Mouse (Mus musculus): ENCODE results near the gene Syt13.

The Syt13 gene

DNA sequence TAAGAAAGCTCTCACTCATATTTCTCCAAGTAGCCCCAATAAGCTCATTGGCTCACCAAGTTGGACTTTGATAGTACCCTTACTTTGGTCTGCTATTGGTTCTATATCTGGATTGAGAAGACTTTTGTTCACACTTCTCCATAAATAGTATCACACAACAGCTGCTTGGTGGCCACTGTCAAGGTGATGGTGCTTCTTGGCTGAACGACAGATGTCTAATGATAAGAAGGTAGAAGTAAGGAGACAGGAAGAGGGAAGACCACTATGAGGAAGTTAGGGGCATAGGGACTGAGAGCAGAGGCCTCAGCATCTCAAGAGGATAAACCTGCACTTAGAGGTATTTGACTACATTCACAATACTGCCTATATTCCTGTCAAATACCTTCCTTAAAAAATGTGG lies 49.4 kb downstream of the Syt13 start:
- DNase-seq (ENCODE audit: low read depth in 1 of 2, low spot score in 2 of 2) = no peak

DNA sequence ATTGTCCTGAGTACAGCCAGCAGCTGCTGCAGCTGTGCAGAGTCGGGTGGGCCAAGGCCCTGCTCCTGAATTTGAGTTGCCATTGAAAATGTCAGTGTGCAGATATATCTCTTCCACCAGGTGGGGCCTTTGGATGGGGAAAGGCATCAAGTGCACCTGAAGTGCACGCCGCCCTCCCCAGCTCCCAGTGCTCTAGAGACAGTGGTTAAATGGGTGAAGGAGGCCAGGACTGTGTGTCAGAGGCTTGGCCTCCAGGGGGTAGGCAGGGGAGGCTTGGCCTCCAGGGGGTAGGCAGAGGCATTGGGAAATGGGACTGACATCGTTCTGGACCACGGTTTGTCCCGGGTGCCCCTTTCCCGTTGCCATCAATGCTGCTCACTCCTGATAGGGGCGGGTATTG lies 51.4 kb downstream of the Syt13 start:
- DNase-seq (ENCODE audit: low read depth in 1 of 2, low spot score in 2 of 2) = no peak

DNA sequence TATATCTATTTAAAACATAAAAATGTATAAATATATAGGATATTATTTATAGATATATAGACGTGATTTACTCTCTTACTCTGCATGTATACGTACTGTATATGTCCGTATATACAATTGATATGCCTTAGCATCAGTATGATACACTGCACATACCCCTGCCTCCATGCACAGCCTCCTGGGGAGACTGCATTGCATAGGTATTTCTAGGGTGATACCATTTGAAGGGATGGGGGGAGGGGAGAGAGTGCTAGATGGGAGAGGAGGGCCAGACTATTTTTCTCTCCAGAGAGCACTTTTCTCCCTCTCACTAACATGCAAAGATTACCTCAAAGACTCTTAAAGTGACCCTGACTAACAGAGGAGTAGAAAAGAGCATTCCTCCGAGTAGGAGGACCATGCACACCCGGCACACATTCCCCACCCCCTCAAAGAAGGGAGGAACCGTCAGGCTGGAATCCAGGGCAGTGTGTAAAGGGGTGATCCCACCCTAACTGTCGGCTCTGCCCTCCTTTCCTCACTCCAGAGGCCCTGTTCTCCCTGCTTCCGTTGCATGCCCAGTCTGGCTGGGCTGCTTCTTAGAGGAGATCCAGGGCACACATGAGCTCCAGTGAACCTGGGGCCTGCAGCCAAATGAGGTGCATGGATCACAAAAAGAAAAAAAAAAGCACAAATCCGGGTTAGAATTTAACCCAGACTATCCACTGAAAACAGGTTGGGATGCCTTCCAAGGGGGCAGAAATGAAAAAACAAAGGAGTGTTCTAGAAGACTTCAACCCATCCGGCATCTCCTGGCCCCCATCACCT lies 52.3 kb downstream of the Syt13 start:
- no peak for DNase-seq (ENCODE audit: low read depth in 1 of 2, low spot score in 2 of 2)

DNA sequence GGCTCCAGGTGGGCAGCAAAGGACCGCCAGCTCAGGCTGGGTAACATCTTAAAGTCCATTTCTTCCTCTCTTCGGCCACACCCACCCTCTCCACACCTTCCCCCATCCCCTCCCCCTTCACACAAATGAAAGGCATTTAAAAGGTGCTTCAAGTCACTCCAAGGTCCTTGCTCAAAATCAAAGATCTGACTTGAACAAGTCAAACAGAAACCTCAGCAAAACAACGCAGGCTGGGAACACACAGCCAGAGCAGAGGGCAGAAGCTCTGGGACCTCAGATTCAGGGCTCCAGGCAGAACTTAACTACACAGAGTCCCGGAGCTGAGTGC lies 52.9 kb downstream of the Syt13 start:
- DNase-seq (ENCODE audit: low read depth in 1 of 2, low spot score in 2 of 2) = no peak

DNA sequence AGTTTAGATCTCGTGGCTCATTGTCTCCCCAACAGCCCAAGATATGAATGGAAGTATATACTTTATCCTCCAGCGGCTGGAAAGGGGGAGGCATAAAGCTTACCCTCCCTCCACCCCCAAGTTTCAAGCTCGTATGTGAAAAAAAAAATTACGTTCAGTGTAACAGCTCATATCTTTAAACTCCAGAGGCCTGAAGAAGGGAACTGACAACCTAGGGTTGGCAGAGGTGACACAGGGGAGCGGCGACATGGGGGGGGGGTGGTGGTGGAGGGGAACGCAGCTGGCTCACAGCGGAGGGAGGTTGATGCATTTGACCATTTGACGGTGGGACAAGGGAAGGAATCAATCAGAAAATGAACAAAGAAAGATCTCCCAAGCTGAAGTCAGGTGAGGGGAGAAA lies 56.2 kb downstream of the Syt13 start:
- DNase-seq (ENCODE audit: low read depth in 1 of 2, low spot score in 2 of 2) = no peak

DNA sequence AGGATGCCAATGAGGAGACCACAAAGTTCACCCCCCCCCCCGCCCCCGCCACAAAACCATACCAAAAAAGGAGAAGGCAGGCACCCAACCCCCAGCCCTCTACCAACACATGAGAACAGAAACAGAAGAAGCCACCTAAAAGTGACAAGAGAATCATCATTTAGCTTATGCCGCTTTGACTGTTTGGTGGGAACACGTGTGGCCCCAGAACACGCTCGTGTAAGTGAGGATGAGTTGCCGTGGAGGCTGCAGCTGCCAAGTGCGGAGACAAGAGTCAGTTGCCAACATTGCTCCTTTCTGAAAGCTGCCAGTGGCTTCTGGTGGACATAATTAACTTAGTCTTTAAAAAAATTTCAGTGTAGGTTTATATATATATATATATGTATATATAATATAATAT lies 56.6 kb downstream of the Syt13 start:
- DNase-seq (ENCODE audit: low read depth in 1 of 2, low spot score in 2 of 2) = no peak

- no peak for DNase-seq (ENCODE audit: low read depth in 1 of 2, low spot score in 2 of 2)
Measured at GRCm38 (mm10) chr2:92972071-92972470, 57.2 kb downstream of the Syt13 start.

DNA sequence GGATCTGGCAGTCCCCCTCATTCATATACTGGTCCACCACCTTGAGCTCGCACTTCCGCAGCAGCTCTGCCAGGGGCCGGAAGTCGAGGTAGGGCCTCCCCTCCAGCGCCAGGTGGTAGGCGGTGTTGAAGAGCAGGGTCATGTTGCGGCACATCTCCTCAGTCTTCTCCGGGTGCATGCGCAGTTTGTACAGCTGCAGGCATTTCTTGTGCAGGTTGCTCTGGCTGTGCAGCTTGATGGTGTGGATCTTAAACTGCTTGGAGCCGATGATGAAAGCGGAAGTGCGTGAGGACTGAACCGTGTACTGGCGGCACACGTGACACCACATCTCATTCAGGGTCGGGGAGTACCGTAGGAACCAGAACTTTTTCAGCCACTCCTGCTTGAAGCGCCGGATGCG lies 58.7 kb downstream of the Syt13 start:
- no peak for DNase-seq (ENCODE audit: low read depth in 1 of 2, low spot score in 2 of 2)

DNA sequence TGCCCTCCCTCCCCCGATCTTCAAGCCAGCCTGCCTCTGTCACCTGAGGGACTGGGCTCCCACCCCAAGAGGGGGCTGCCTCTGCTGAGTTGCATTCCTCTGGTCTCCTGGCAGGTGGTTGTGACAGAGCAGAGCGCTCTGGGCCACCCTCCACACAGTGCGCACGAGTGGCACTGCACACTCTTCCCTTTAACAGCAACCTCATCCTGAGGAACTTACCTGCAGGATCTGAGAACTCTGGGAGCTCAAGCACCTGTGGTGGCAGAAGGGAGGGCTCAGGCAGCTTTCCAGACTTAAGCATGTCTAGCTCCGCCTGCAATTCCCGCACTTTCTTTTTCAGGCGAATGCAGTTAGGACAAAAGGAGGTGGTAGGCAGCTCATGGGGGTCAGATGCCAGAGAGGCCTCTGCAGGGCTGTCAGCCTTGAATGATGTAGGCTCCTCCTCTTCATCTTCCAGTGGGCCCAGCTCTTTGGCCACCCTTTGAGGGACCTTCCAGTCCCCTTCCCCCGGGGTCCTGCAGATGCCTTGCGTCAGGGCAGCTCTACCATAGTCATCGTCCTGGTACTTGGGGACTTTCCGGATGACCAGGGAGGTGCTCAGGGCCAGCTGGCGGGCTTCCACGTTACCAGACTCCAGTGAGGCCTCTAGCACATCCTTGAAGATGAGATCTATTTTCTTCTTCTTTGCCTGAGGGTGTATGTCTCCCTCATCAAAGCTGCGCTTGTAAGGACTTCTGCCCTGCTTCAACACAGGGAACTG lies 60.3 kb downstream of the Syt13 start:
- no peak for DNase-seq (ENCODE audit: low read depth in 1 of 2, low spot score in 2 of 2)

DNA sequence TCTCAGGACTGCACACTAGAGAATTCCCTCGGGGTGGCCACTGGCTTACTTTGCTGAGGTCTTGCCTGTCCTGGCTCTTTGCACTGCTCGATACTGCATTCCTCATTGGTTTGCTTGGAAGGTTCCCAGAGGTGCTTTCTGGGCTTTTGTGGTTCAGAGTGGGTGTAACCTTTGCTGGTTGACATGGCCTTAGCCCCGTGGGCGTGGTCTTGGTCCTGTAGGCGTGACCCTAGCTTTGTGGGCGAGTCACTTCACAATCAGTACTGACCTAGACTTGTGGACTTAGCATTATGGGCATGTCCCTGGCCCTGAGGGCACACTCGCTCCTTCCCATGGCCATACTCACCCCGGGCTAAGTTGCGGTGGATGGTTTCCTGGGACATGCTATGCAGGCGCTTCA lies 65.3 kb downstream of the Syt13 start:
- no peak for DNase-seq (ENCODE audit: low read depth in 1 of 2, low spot score in 2 of 2)

DNA sequence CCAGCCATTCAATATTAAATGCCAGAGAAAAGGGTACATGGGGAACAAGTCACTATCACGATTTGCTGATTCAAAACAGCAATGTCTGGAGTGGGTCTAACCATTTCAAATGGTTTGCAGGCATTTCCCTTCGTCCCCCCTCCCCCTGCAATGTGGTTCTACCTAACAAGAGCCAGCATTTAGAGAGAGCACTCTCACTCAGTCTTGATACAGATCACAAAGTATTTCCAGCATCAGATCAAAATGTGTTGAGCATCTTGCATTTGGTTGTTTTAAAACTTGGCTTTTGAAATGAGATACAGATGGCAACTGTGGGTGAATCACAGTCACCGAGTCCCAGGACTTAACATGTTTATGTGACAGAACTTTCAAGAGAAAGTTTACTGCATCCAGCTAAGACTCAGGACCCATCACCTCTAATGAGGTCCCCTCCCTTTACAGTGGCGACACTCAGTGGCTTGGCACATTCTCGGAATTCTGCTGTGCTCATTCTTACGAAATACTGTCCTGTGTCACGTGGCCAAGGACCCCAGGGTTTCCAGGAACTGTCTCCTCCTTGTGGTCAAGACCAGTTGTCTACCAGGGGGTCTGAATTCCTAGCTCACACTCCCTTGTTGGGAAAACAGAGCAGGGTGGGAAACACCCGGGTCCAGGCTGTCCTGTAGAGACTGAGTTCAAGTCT lies 67.8 kb downstream of the Syt13 start:
- DNase-seq (ENCODE audit: low read depth in 1 of 2, low spot score in 2 of 2) = no peak

DNA sequence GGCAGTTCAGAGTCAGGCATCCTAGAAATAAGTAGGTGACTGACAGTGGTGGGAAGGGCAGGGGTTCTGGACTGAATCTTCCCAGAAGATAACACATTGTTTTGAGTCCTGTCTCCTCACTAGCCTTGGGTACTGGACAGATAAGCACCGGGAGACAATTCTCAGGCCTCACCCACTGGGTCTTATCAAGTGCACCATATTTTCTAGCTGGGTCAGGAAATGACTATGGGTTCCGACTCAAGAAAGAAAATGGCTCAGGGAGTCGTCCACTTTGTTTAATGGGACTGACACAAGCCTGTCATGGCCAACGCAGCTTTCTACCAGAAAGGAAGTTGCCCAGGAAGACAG lies 68.3 kb downstream of the Syt13 start:
- no peak for DNase-seq (ENCODE audit: low read depth in 1 of 2, low spot score in 2 of 2)

- DNase-seq (ENCODE audit: low read depth in 1 of 2, low spot score in 2 of 2) = no peak
Measured at GRCm38 (mm10) chr2:92984321-92985108, 69.6 kb downstream of the Syt13 start.

DNA sequence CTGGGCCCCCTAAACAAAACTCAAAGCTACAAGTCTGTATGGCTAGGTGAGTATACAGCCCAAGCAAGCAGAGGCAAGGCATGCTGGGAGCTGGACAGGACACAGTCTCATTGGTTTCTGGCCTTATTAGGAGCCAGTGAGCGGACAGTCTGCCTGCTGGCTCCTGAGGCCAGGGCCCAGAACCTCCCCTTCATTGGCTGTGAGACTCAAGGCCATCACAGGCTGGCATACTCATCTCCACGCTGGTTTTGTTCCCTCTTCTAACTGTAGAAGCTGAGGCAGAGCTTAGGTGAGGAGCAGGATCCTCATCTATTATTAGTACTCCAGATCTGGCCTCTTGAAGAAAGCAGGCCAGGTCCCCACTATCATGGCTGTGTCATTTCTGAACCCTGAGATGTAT lies 70.3 kb downstream of the Syt13 start:
- DNase-seq (ENCODE audit: low read depth in 1 of 2, low spot score in 2 of 2) = no peak

DNA sequence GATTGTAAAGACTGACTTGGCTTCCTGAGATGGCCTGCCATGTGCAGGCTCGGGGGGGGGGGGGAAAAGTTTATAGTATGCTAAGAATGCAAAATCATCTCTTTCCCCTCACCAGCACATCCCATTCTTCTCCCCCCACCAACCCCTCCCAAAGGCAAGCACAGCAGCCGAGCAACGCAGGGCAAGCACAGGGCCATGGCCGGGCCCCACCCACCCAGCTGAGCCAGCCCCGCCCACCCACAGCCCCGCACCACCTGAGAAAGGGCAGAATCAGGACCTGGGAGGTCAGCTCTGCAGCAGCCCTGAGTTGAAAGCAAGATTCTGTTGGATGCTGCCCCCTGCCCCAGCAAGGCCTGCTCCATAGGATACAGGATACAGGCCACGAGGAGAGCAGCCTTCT lies 70.7 kb downstream of the Syt13 start:
- no peak for DNase-seq (ENCODE audit: low read depth in 1 of 2, low spot score in 2 of 2)

- no peak for DNase-seq (ENCODE audit: low read depth in 1 of 2, low spot score in 2 of 2)
Measured at GRCm38 (mm10) chr2:92987108-92987618, 72.3 kb downstream of the Syt13 start.

- no peak for DNase-seq (ENCODE audit: low read depth in 1 of 2, low spot score in 2 of 2)
Measured at GRCm38 (mm10) chr2:92987901-92988631, 73.2 kb downstream of the Syt13 start.

GRCm38 (mm10) chr2:92989593-92989992 lies 74.7 kb downstream of the Syt13 start:
- no peak for DNase-seq (ENCODE audit: low read depth in 1 of 2, low spot score in 2 of 2)

- no peak for DNase-seq (ENCODE audit: low read depth in 1 of 2, low spot score in 2 of 2)
Measured at GRCm38 (mm10) chr2:92991976-92992375, 77.1 kb downstream of the Syt13 start.

GRCm38 (mm10) chr2:93005028-93005427 lies 90.1 kb downstream of the Syt13 start:
- DNase-seq (ENCODE audit: low read depth in 1 of 2, low spot score in 2 of 2) = no peak

All from monocyte, adult 2 months (primary cell).